Mouse (Mus musculus) ES-E14 (cell line): ENCODE results near the gene Ttll9.

Experiments
- HCFC1 ChIP-seq: IDR thresholded peaks from 2 replicates; pipeline ENCODE4 v1.6.1; 2012; ENCODE audit warnings: low read length, inconsistent platforms, borderline replicate concordance; ENCODE audit not compliant: insufficient read depth
- ZC3H11A ChIP-seq: IDR thresholded peaks from 2 replicates; pipeline ENCODE4 v1.6.1; 2012; ENCODE audit warnings: low read depth, mild to moderate bottlenecking, inconsistent platforms, low read length, borderline replicate concordance

GRCm38 (mm10) chr2:152991529-152991928 is 29.2 kb downstream of the Ttll9 start:
- TF ChIP-seq ZC3H11A (no peak), HCFC1 (no peak)
